Mouse (Mus musculus) liver, embryonic 14.5 days (tissue): ENCODE results near the gene Fam229b. TPM values are rescaled to one million over a fixed set of nuclear protein-coding genes. Genes with fewer than 3 reads are reported as not detected.

Experiments
- ATAC-seq: fragments of 200-750 bp; cut with Nextera tagmentation; 2 replicates; pipeline ENCODE4 v1.8.0; 2017; ENCODE audit warnings: moderate number of reproducible peaks, mild to moderate bottlenecking, moderate library complexity; ENCODE audit not compliant: insufficient read depth
- DNase-seq, 3 experiments: peaks; one replicate each; pipeline ENCODE4 v3.0.0-alpha.2; 2012 to 2013; ENCODE audit warnings: low read depth in 3 of 3, low spot score in 3 of 3
- H3K27ac ChIP-seq: fragments of 300-500 bp; sonication (generic); 2 replicates; pipeline ENCODE4 v1.5.1; 2014; ENCODE audit warnings: moderate library complexity, mild to moderate bottlenecking, control low read depth, inconsistent platforms
- H3K27me3 ChIP-seq: fragments of 300-500 bp; sonication (generic); 2 replicates; pipeline ENCODE4 v1.6.1; 2014; ENCODE audit warnings: mild to moderate bottlenecking, low read length, moderate library complexity; ENCODE audit not compliant: control insufficient read depth, insufficient read depth
- H3K36me3 ChIP-seq: fragments of 300-500 bp; sonication (generic); replicated peaks from 2 replicates; pipeline ENCODE4 v1.6.1; 2014; ENCODE audit warnings: low read depth; ENCODE audit not compliant: control insufficient read depth, insufficient read depth
- H3K4me1 ChIP-seq, 2 experiments: fragments of 200-500 bp in 1 of 2; fragments of 300-500 bp in 1 of 2; sonication (generic) in 1 of 2; replicated peaks; 2 replicates each; pipeline ENCODE4 v1.6.1; 2012 to 2014; ENCODE audit warnings: antibody characterized with exemption in 1 of 2, inconsistent platforms in 1 of 2, low read length in 1 of 2; ENCODE audit not compliant: control insufficient read depth in 2 of 2, insufficient read depth in 2 of 2
- H3K4me2 ChIP-seq: fragments of 300-500 bp; sonication (generic); 2 replicates; pipeline ENCODE4 v1.6.1; 2014; ENCODE audit warnings: low read depth, mild to moderate bottlenecking, control low read depth, moderate library complexity
- H3K4me3 ChIP-seq, 2 experiments: fragments of 200-500 bp in 1 of 2; fragments of 300-500 bp in 1 of 2; sonication (generic) in 1 of 2; 2 replicates each; pipeline ENCODE4 v1.5.1; 2012 to 2014; ENCODE audit warnings: low read depth in 2 of 2, low read length in 2 of 2, mild to moderate bottlenecking in 2 of 2, control low read depth in 1 of 2, inconsistent platforms in 1 of 2, moderate library complexity in 1 of 2; ENCODE audit not compliant: insufficient read depth in 1 of 2
- H3K9ac ChIP-seq: fragments of 300-500 bp; sonication (generic); replicated peaks from 2 replicates; pipeline ENCODE4 v1.6.1; 2014; ENCODE audit warnings: mild to moderate bottlenecking, control low read depth, moderate library complexity
- H3K9me3 ChIP-seq: fragments of 300-500 bp; sonication (generic); 2 replicates; pipeline ENCODE4 v1.6.1; 2016; ENCODE audit warnings: low read length, mixed read lengths; ENCODE audit not compliant: control insufficient read depth
- CTCF ChIP-seq: IDR thresholded peaks from 2 replicates; pipeline ENCODE4 v1.5.1; 2016; ENCODE audit warnings: antibody characterized with exemption, low read depth, control low read depth
- EP300 ChIP-seq: IDR thresholded peaks from 2 replicates; pipeline ENCODE4 v1.6.1; 2016; ENCODE audit warnings: antibody characterized with exemption, low read depth
- WGBS: fragments of 180-500 bp; shearing (Covaris S2); extraction: QIAGEN DNeasy Blood & Tissue Kit; methylation state at CpG from one replicate; pipeline ENCODE4 v1.1.7; 2014; ENCODE audit not compliant: insufficient replicate concordance; 5-methylcytosine and 5-hydroxymethylcytosine counted together
- polyA plus RNA-seq, 2 experiments: library from polyadenylated mRNA; depleted of rRNA in 1 of 2; stranded (reverse) in 1 of 2; unstranded in 1 of 2; fragments of >200 nt; fragmentation: Nextera tagmentation in 1 of 2; extraction: Ambion mirVana in 1 of 2; gene quantifications; 2 replicates each; pipeline versions ENCODE4 v1.2.1 to v1.2.3; 2012 to 2014

Gene Fam229b
- polyA plus RNA-seq, 2 experiments = 0.41 to 1.6 TPM

DNA sequence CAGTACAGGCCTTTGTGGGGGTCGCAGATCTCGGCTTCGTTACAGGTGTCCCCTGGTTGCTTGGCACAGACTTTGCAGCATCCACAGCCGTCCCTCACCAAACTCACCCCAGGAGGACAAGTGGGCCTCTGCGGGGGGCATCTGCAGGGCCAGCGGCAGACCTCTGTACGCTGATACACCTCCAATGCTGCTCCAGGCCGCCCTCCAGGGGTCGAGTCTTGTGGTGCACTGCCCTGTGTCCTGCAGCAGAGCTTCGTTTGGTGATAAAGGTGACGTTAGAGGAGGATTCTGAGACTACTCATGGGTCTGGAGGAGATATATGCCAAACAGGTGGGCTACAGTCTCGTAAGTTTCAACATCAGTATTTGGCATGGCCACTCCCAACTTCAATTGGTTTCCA lies 24.6 kb upstream of the Fam229b start:
- Histone ChIP-seq H3K9ac (no peak overlapping the region), H3K27me3 (no peaks in the 10 kb centered on the region), H3K4me1 (no peaks in the 10 kb centered on the region), H3K4me2 (no peak overlapping the region), H3K27ac (no peak overlapping the region), H3K4me3 (no peak overlapping the region), H3K36me3 (no peaks in the 10 kb centered on the region), H3K9me3 (no peaks in the 10 kb centered on the region)
- no peak for ATAC-seq
- DNase-seq = no peak
- TF ChIP-seq EP300 (no peak), CTCF (peak; percentile 35; the same call in 1 of the 2 replicates)
- WGBS = 52% methylated on average over 12 of the region's 12 CpGs

DNA sequence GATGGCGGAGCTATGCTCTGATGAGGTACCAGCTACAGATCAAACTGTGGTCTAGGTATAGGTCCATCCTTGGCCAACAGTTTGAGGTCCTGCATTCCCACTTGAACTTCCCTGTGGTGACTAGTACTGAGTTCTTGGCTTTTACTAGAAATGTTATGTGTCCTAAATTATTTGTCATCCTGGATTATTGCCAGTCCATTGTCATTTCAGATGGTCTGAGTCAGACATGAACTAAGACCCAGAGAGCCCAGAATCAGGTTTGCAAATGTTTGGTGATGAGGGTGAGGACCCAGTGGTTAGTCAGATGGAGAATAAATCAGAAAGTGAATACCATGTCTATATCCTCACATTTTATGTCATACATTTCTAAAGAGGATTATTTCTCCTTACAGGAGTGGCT lies 23.6 kb upstream of the Fam229b start:
- no peak overlapping the region for H3K4me2 ChIP-seq
- 41% methylated on average over 1 of the region's 1 CpGs for WGBS
- no peaks in the 10 kb centered on the region for H3K4me1 ChIP-seq
- H3K9me3 ChIP-seq = no peaks in the 10 kb centered on the region
- DNase-seq = no peak
- no peak for TF ChIP-seq EP300
- TF ChIP-seq CTCF = no peak
- H3K9ac ChIP-seq = no peak overlapping the region
- no peak overlapping the region for H3K27ac ChIP-seq
- no peaks in the 10 kb centered on the region for H3K36me3 ChIP-seq
- no peaks in the 10 kb centered on the region for H3K27me3 ChIP-seq
- no peak overlapping the region for H3K4me3 ChIP-seq
- no peak for ATAC-seq

DNA sequence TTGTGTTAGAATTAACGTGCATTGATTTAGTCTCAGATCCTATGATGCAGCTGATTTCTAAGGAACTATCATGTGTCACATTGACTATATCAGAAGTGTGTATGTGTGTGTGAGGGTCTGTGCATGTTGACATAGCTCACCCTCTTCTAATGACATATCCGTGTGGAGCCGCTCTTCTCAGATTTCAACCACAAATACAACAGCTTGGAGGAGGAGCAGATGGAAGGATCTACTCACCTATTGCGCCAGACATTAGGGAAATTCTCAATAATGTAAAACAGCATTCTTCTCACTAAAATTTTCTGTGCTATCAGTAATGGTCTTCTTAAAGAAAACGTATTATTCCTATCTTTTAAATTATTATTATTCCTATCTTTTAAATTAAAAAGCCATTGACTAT lies 23.0 kb upstream of the Fam229b start:
- no peak overlapping the region for H3K4me2 ChIP-seq
- 73% methylated on average over 5 of the region's 5 CpGs for whole genome bisulfite sequencing
- no peaks in the 10 kb centered on the region for H3K4me1 ChIP-seq
- no peak for ATAC-seq
- H3K4me3 ChIP-seq = no peak overlapping the region
- no peaks in the 10 kb centered on the region for H3K9me3 ChIP-seq
- TF ChIP-seq CTCF (no peak), EP300 (no peak)
- no peak overlapping the region for H3K27ac ChIP-seq
- H3K36me3 ChIP-seq = no peaks in the 10 kb centered on the region
- no peak for DNase-seq
- H3K9ac ChIP-seq = no peak overlapping the region
- H3K27me3 ChIP-seq = no peaks in the 10 kb centered on the region

DNA sequence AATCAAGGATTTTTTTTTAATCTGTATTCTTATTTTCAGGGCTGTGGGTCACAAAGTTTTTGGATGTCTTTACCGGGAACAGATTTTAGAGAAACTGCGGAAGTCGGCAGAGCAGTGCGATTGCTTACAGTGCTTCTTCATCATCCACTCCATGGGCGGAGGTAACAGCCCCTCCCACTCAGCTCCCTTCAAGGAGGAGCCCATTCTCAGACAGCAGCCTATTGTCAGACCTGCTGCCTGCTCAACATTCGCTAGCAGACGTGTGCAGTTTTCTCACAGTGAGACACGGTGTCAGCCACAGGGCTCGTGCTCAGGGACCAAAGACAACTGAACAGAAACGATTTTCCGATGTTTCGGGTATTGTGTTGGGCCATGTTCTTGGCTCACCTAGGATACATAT lies 8.5 kb upstream of the Fam229b start:
- no peaks in the 10 kb centered on the region for H3K9me3 ChIP-seq
- H3K27ac ChIP-seq = no peak overlapping the region
- H3K36me3 ChIP-seq = no peaks in the 10 kb centered on the region; the same call in none of the 2 replicates
- no peaks in the 10 kb centered on the region for H3K27me3 ChIP-seq
- no peak overlapping the region for H3K9ac ChIP-seq
- H3K4me1 ChIP-seq = peaks cover 3% of the 10 kb centered on the region in 2 experiments; a peak in 2 of 4 replicates
- 86% methylated on average over 12 of the region's 12 CpGs for WGBS
- H3K4me2 ChIP-seq = no peak overlapping the region
- ATAC-seq = no peak
- TF ChIP-seq EP300 = no peak
- TF ChIP-seq CTCF = no peak
- no peak overlapping the region for H3K4me3 ChIP-seq
- DNase-seq = no peak

DNA sequence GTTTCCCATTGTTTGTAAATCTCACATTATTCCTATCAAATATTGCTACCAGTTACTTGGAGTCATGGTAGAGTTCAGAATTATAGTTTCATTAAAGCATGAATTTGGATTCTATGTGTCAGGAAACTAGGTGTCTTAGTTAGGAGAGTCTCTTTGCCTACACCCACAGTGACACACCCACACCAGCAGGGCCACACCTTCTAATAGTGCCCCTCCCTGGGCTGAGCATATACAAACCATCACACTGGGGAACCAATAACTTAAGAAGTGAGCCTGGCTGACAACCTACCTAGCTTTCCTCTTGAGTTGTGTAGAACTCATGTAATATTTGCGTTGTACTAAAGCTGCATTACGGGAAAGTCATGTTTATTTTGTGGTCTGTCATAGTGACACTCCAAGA lies 7.7 kb upstream of the Fam229b start:
- H3K36me3 ChIP-seq = no peaks in the 10 kb centered on the region; the same call in none of the 2 replicates
- ATAC-seq = no peak
- H3K4me2 ChIP-seq = no peak overlapping the region
- H3K27me3 ChIP-seq = no peaks in the 10 kb centered on the region
- WGBS = 88% methylated on average over 2 of the region's 2 CpGs
- no peak overlapping the region for H3K4me3 ChIP-seq
- H3K27ac ChIP-seq = no peak overlapping the region
- peak in 1 of 3 experiments; percentile 16 for DNase-seq
- H3K9ac ChIP-seq = no peak overlapping the region
- peaks cover 3% of the 10 kb centered on the region in 2 experiments; a peak in 2 of 4 replicates for H3K4me1 ChIP-seq
- TF ChIP-seq CTCF (no peak), EP300 (no peak)
- no peaks in the 10 kb centered on the region for H3K9me3 ChIP-seq
